Mouse (Mus musculus) kidney, embryonic 14.5 days (tissue): ENCODE measurements around the gene Zc3h18. TPM values are rescaled to one million over a fixed set of nuclear protein-coding genes. Genes with fewer than 3 reads are reported as not detected.

ENCODE experiments used
- ATAC-seq: fragments of 200-750 bp; cut with Nextera tagmentation; 2 replicates; pipeline ENCODE4 v1.8.0; 2017; ENCODE audit warnings: moderate number of reproducible peaks, mild to moderate bottlenecking, moderate TSS enrichment, moderate library complexity; ENCODE audit not compliant: low FRiP score, low TSS enrichment
- H3K27ac ChIP-seq: fragments of 300-500 bp; sonication (generic); 2 replicates; pipeline ENCODE4 v1.5.1; 2014; ENCODE audit warnings: low read depth, mild to moderate bottlenecking, low read length, moderate library complexity, mixed read lengths
- H3K27me3 ChIP-seq: fragments of 300-500 bp; sonication (generic); 2 replicates; pipeline ENCODE4 v1.6.1; 2014; ENCODE audit warnings: mild to moderate bottlenecking, low read length; ENCODE audit not compliant: control insufficient read depth, insufficient read depth
- H3K36me3 ChIP-seq: fragments of 300-500 bp; sonication (generic); 2 replicates; pipeline ENCODE4 v1.6.1; 2014; ENCODE audit warnings: low read length, mixed read lengths; ENCODE audit not compliant: control insufficient read depth, insufficient read depth
- H3K4me1 ChIP-seq: fragments of 300-500 bp; sonication (generic); 2 replicates; pipeline ENCODE4 v1.6.1; 2014; ENCODE audit warnings: low read length, mixed read lengths; ENCODE audit not compliant: control insufficient read depth, insufficient read depth
- H3K4me2 ChIP-seq: fragments of 300-500 bp; sonication (generic); replicated peaks from 2 replicates; pipeline ENCODE4 v1.6.1; 2014; ENCODE audit warnings: low read depth, mild to moderate bottlenecking, low read length
- H3K4me3 ChIP-seq: fragments of 300-500 bp; sonication (generic); 2 replicates; pipeline ENCODE4 v1.5.1; 2014; ENCODE audit warnings: mild to moderate bottlenecking, low read length
- H3K9ac ChIP-seq: fragments of 300-500 bp; sonication (generic); 2 replicates; pipeline ENCODE4 v1.6.1; 2014; ENCODE audit warnings: low read depth, mild to moderate bottlenecking, low read length, moderate library complexity
- H3K9me3 ChIP-seq: fragments of 300-500 bp; sonication (generic); 2 replicates; pipeline ENCODE4 v1.6.1; 2016; ENCODE audit warnings: low read length; ENCODE audit not compliant: control insufficient read depth
- WGBS: fragments of 180-500 bp; shearing (Covaris S2); extraction: QIAGEN DNeasy Blood & Tissue Kit; methylation state at CpG from one replicate; pipeline ENCODE4 v1.1.7; 2014; 5-methylcytosine and 5-hydroxymethylcytosine counted together
- polyA plus RNA-seq: library from polyadenylated mRNA; unstranded; fragments of >200 nt; fragmentation: Nextera tagmentation; extraction: Ambion mirVana; gene quantifications from 2 replicates; pipeline ENCODE4 v1.2.1, GENCODE M21; 2014

Gene Zc3h18
- polyA plus RNA-seq, result 35.7 and 43.8 TPM in 2 replicates

GRCm38 (mm10) chr8:122376365-122377231, at the start of gene Zc3h18:
Gene Zc3h18 (plus strand): TSS chr8:122376609.
- under 1% methylated on average over 91 of the region's 107 CpGs for WGBS
- Histone ChIP-seq H3K27me3 (no peaks in the 10 kb centered on the region), H3K4me2 (peak within 1 kb of the TSS; percentile 76), H3K4me3 (peak within 1 kb of the TSS; percentile 87), H3K9me3 (no peaks in the 10 kb centered on the region), H3K36me3 (peaks cover 18% of the 10 kb centered on the region), H3K9ac (peak within 1 kb of the TSS; percentile 94), H3K4me1 (peaks cover 10% of the 10 kb centered on the region), H3K27ac (peak within 1 kb of the TSS; percentile 93; the same call in 1 of the 2 replicates)
- ATAC-seq, result peak; percentile 95

- Histone ChIP-seq H3K27ac (no peak overlapping the region), H3K4me3 (no peak overlapping the region), H3K4me2 (no peak overlapping the region), H3K4me1 (peaks cover 20% of the 10 kb centered on the region; the same call in 1 of the 2 replicates), H3K36me3 (peaks cover 12% of the 10 kb centered on the region), H3K9me3 (no peaks in the 10 kb centered on the region), H3K9ac (no peak overlapping the region), H3K27me3 (no peaks in the 10 kb centered on the region; the same call in 1 of the 2 replicates)
- ATAC-seq, result no peak
- 72% methylated on average over 8 of the region's 8 CpGs for WGBS
Observed at GRCm38 (mm10) chr8:122329072-122329471, 47.3 kb upstream of the Zc3h18 start.

GRCm38 (mm10) chr8:122329553-122330239, 46.7 kb upstream of the Zc3h18 start:
- Histone ChIP-seq H3K4me1 (peaks cover 13% of the 10 kb centered on the region; the same call in 1 of the 2 replicates), H3K4me3 (no peak overlapping the region), H3K27ac (no peak overlapping the region), H3K4me2 (no peak overlapping the region), H3K9ac (no peak overlapping the region), H3K9me3 (no peaks in the 10 kb centered on the region), H3K36me3 (peaks cover 18% of the 10 kb centered on the region), H3K27me3 (peaks cover 5% of the 10 kb centered on the region; the same call in 1 of the 2 replicates)
- no peak for ATAC-seq
- 82% methylated on average over 22 of the region's 22 CpGs for WGBS

- WGBS, result 82% methylated on average over 12 of the region's 12 CpGs
- no peak overlapping the region for H3K9ac ChIP-seq
- peaks cover 13% of the 10 kb centered on the region for H3K27me3 ChIP-seq
- H3K9me3 ChIP-seq, result no peaks in the 10 kb centered on the region
- H3K4me2 ChIP-seq, result no peak overlapping the region
- H3K4me3 ChIP-seq, result no peak overlapping the region
- H3K27ac ChIP-seq, result peak overlapping the region; percentile 59; the same call in 1 of the 2 replicates
- peaks cover 11% of the 10 kb centered on the region; the same call in 1 of the 2 replicates for H3K4me1 ChIP-seq
- H3K36me3 ChIP-seq, result peaks cover 22% of the 10 kb centered on the region
- no peak for ATAC-seq
Observed at GRCm38 (mm10) chr8:122330446-122331133, 45.8 kb upstream of the Zc3h18 start.

GRCm38 (mm10) chr8:122331134-122331523, 45.3 kb upstream of the Zc3h18 start:
- no peak overlapping the region for H3K9ac ChIP-seq
- peaks cover 19% of the 10 kb centered on the region for H3K27me3 ChIP-seq
- 59% methylated on average over 3 of the region's 3 CpGs for WGBS
- no peak overlapping the region for H3K4me2 ChIP-seq
- no peak overlapping the region for H3K4me3 ChIP-seq
- no peaks in the 10 kb centered on the region for H3K9me3 ChIP-seq
- H3K27ac ChIP-seq, result peak overlapping the region; percentile 59; the same call in 1 of the 2 replicates
- peaks cover 10% of the 10 kb centered on the region; the same call in 1 of the 2 replicates for H3K4me1 ChIP-seq
- peaks cover 22% of the 10 kb centered on the region for H3K36me3 ChIP-seq
- no peak for ATAC-seq

GRCm38 (mm10) chr8:122332753-122333506, 43.5 kb upstream of the Zc3h18 start:
- H3K4me2 ChIP-seq, result no peak overlapping the region
- ATAC-seq, result no peak
- 71% methylated on average over 6 of the region's 6 CpGs for WGBS
- H3K27ac ChIP-seq, result no peak overlapping the region
- peaks cover 36% of the 10 kb centered on the region for H3K27me3 ChIP-seq
- no peak overlapping the region for H3K4me3 ChIP-seq
- no peaks in the 10 kb centered on the region for H3K9me3 ChIP-seq
- peaks cover 20% of the 10 kb centered on the region; the same call in 1 of the 2 replicates for H3K4me1 ChIP-seq
- peaks cover 22% of the 10 kb centered on the region for H3K36me3 ChIP-seq
- no peak overlapping the region for H3K9ac ChIP-seq

GRCm38 (mm10) chr8:122333531-122333930, 42.9 kb upstream of the Zc3h18 start:
- no peaks in the 10 kb centered on the region for H3K9me3 ChIP-seq
- peaks cover 38% of the 10 kb centered on the region for H3K27me3 ChIP-seq
- peaks cover 20% of the 10 kb centered on the region; the same call in 1 of the 2 replicates for H3K4me1 ChIP-seq
- no peak overlapping the region for H3K4me3 ChIP-seq
- H3K4me2 ChIP-seq, result no peak overlapping the region
- ATAC-seq, result no peak
- H3K9ac ChIP-seq, result no peak overlapping the region
- no peak overlapping the region for H3K27ac ChIP-seq
- 87% methylated on average over 7 of the region's 7 CpGs for WGBS
- peaks cover 16% of the 10 kb centered on the region for H3K36me3 ChIP-seq
